Mouse (Mus musculus): ENCODE measurements around the gene Dgke. TPM values are rescaled to one million over a fixed set of nuclear protein-coding genes. Genes with fewer than 3 reads are reported as not detected.
A peak's percentile ranks its signal among the peaks of the same experiment; 100 is the strongest.

Dgke gene
- polyA plus RNA-seq, 1 experiment from 2014 or later, result 5.5 TPM

- no peak for TF ChIP-seq CTCF (IDR thresholded peaks at IDR 0.05; ENCODE audit: low read depth)
- H3K4me2 ChIP-seq, result no peak overlapping the region
- WGBS, result 62% methylated on average over 10 of the region's 10 CpGs
- H3K9me3 ChIP-seq (ENCODE audit: low read depth, low read length), result no peaks in the 10 kb centered on the region
- no peak overlapping the region for H3K4me3 ChIP-seq (ENCODE audit: low read depth, low read length)
- no peaks in the 10 kb centered on the region for H3K27me3 ChIP-seq (ENCODE audit: insufficient read depth, low read length)
- H3K27ac ChIP-seq (ENCODE audit: low read depth), result no peak overlapping the region
- no peak for ATAC-seq (ENCODE audit: insufficient read depth)
- H3K36me3 ChIP-seq (ENCODE audit: insufficient read depth), result no peaks in the 10 kb centered on the region
- peaks cover 6% of the 10 kb centered on the region for H3K4me1 ChIP-seq (ENCODE audit: insufficient read depth)
- DNase-seq, result peak; percentile 21
- H3K9ac ChIP-seq, result no peak overlapping the region
These were observed 38.7 kb downstream of the Dgke start for GRCm38 (mm10) chr11:89027955-89028361.

DNA sequence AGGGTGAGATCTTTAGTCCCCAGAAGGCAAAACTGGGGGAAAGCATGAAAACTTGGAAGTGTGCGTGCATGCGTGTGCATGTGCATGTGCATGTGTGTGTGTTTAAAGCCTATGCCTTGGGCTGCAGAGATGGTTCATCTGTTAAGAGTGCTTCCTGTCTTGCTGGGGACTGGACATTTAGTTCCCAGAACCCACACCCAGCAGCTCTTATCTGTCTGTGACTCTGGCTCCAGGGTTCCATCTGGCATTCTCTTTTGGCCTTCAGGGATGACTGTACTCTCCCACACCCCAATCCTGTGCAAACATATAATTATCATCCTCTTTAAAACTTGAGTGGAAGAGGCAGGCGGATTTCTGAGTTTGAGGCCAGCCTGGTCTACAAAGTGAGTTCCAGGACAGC is 40.5 kb downstream of the Dgke start:
- 94% methylated on average over 3 of the region's 3 CpGs for WGBS
- Histone ChIP-seq H3K27me3 (ENCODE audit: insufficient read depth, low read length) (no peaks in the 10 kb centered on the region), H3K4me2 (no peak overlapping the region), H3K36me3 (ENCODE audit: insufficient read depth) (no peaks in the 10 kb centered on the region), H3K9me3 (ENCODE audit: low read depth, low read length) (no peaks in the 10 kb centered on the region), H3K4me1 (ENCODE audit: insufficient read depth) (peaks cover 6% of the 10 kb centered on the region), H3K4me3 (ENCODE audit: low read depth, low read length) (no peak overlapping the region), H3K9ac (no peak overlapping the region), H3K27ac (ENCODE audit: low read depth) (no peak overlapping the region)
- no peak for DNase-seq
- TF ChIP-seq CTCF (IDR thresholded peaks at IDR 0.05; ENCODE audit: low read depth), result no peak
- ATAC-seq (ENCODE audit: insufficient read depth), result no peak

- Histone ChIP-seq H3K9ac (no peak overlapping the region), H3K27ac (ENCODE audit: low read depth) (no peak overlapping the region), H3K9me3 (ENCODE audit: low read depth, low read length) (no peaks in the 10 kb centered on the region), H3K36me3 (ENCODE audit: insufficient read depth) (no peaks in the 10 kb centered on the region), H3K4me3 (ENCODE audit: low read depth, low read length) (no peak overlapping the region), H3K27me3 (ENCODE audit: insufficient read depth, low read length) (no peaks in the 10 kb centered on the region), H3K4me2 (no peak overlapping the region), H3K4me1 (ENCODE audit: insufficient read depth) (peaks cover 6% of the 10 kb centered on the region)
- DNase-seq (peak; percentile 44), ATAC-seq (ENCODE audit: insufficient read depth) (no peak)
- WGBS, result 61% methylated on average over 3 of the region's 3 CpGs
- TF ChIP-seq CTCF (IDR thresholded peaks at IDR 0.05; ENCODE audit: low read depth), result no peak
These were observed 41.0 kb downstream of the Dgke start for GRCm38 (mm10) chr11:89025603-89026002.

GRCm38 (mm10) chr11:89024181-89024881 is 42.3 kb downstream of the Dgke start:
- peak; percentile 89 for DNase-seq

DNA sequence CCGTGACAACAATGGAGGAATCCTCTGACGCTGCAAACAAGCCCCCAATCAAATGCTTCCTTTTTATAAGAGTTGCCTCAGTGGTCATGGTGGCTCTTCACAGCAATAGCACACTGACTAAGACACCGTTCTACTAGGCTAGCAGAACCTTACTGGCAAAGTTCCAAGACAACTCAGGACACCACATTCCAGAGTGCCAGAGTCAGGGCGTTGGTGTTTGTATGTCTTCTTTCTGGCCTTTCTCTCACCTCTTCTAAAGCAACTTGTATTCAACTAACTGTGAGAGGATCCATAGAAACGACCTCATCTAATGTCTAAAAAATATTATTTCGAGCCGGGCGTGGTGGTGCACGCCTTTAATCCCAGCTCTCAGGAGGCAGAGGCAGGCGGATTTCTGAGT is 43.2 kb downstream of the Dgke start:
- no peak for ATAC-seq (ENCODE audit: insufficient read depth)
- no peak for TF ChIP-seq CTCF (IDR thresholded peaks at IDR 0.05; ENCODE audit: low read depth)
- peaks cover 6% of the 10 kb centered on the region for H3K4me1 ChIP-seq (ENCODE audit: insufficient read depth)

More at GRCm38 (mm10) chr11:89024181-89024881, 42.3 kb downstream of the Dgke start:
- Histone ChIP-seq H3K36me3 (ENCODE audit: insufficient read depth) (no peaks in the 10 kb centered on the region; the same call in 1 of the 2 replicates), H3K9ac (no peak overlapping the region), H3K4me1 (ENCODE audit: insufficient read depth) (peaks cover 6% of the 10 kb centered on the region), H3K27me3 (ENCODE audit: insufficient read depth, low read length) (no peaks in the 10 kb centered on the region), H3K27ac (ENCODE audit: low read depth) (peak overlapping the region; percentile 67), H3K4me2 (peak overlapping the region; percentile 19; the same call in 1 of the 2 replicates), H3K4me3 (ENCODE audit: low read depth, low read length) (no peak overlapping the region), H3K9me3 (ENCODE audit: low read depth, low read length) (no peaks in the 10 kb centered on the region)
- WGBS, result 21% methylated on average over 11 of the region's 11 CpGs
- TF ChIP-seq CTCF (IDR thresholded peaks at IDR 0.05; ENCODE audit: low read depth), result no peak
- peak; percentile 81 for ATAC-seq (ENCODE audit: insufficient read depth)

DNA sequence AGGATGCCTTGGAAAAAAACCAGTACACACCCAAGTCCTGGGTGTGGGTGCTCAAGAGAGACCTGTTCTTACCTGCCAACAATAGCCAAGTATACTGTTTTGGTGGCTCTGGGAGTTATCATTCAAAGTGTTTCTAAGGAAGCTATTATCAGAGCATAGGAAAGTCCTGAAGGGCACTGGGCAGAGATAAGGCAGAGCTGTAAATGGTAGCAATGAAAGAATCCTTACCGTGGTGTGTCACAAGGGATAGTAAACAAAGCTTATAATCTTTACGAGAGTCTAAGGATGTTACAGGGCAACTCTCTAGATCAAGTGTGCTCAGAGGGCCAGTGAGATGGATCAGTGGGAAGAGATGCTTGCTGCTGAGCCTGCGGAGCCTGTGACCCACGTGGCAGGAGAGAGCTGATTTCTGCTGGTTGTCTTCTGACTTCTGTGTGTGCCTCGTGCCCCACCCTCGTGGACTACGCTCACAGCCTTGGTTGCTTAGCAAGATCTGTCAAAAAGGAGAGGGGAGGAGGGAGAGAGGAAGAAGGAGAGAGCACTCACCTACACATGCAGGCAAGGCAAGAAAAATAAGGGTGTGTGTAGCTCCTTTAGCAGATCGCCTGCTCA is 44.4 kb downstream of the Dgke start:
- Histone ChIP-seq H3K4me1 (ENCODE audit: insufficient read depth) (peaks cover 6% of the 10 kb centered on the region), H3K9me3 (ENCODE audit: low read depth, low read length) (no peaks in the 10 kb centered on the region), H3K27ac (ENCODE audit: low read depth) (no peak overlapping the region), H3K4me3 (ENCODE audit: low read depth, low read length) (no peak overlapping the region), H3K9ac (no peak overlapping the region), H3K27me3 (ENCODE audit: insufficient read depth, low read length) (no peaks in the 10 kb centered on the region), H3K36me3 (ENCODE audit: insufficient read depth) (peaks cover 4% of the 10 kb centered on the region; the same call in 1 of the 2 replicates), H3K4me2 (no peak overlapping the region)
- DNase-seq (no peak), ATAC-seq (ENCODE audit: insufficient read depth) (no peak)
- TF ChIP-seq CTCF (IDR thresholded peaks at IDR 0.05; ENCODE audit: low read depth), result no peak
- WGBS, result 45% methylated on average over 8 of the region's 8 CpGs

More for the DNA sequence above, 43.2 kb downstream of the Dgke start:
- H3K27me3 ChIP-seq (ENCODE audit: insufficient read depth, low read length), result no peaks in the 10 kb centered on the region
- WGBS, result 59% methylated on average over 10 of the region's 10 CpGs
- peak; percentile 31 for DNase-seq
- H3K27ac ChIP-seq (ENCODE audit: low read depth), result peak overlapping the region; percentile 67; the same call in 1 of the 2 replicates
- no peak overlapping the region for H3K4me2 ChIP-seq
- no peaks in the 10 kb centered on the region; the same call in 1 of the 2 replicates for H3K36me3 ChIP-seq (ENCODE audit: insufficient read depth)
- H3K9ac ChIP-seq, result no peak overlapping the region
- H3K4me3 ChIP-seq (ENCODE audit: low read depth, low read length), result no peak overlapping the region
- no peaks in the 10 kb centered on the region for H3K9me3 ChIP-seq (ENCODE audit: low read depth, low read length)

DNA sequence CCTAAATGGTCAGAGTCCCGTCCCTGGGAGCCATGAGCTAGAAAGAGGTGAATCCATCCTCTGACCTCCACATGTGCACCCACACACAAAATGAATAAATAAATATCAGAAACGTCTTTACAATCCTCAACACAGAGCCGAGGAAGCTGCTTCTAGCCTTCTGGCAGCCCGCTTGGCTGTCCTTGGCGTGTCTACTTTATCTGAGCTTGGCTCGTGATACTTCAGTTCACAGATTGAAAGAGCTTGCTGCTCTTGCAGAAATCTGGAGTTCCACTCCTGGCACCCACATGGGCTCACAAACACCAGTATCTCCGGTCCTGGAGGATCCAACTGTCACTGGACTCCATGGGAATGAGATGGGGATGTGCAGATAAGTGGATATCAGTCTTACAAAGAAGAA is 45.0 kb downstream of the Dgke start:
- ATAC-seq (ENCODE audit: insufficient read depth) (no peak), DNase-seq (no peak)
- Histone ChIP-seq H3K9ac (no peak overlapping the region), H3K27ac (ENCODE audit: low read depth) (no peak overlapping the region), H3K4me1 (ENCODE audit: insufficient read depth) (peaks cover 6% of the 10 kb centered on the region), H3K9me3 (ENCODE audit: low read depth, low read length) (no peaks in the 10 kb centered on the region), H3K4me2 (no peak overlapping the region), H3K36me3 (ENCODE audit: insufficient read depth) (peaks cover 4% of the 10 kb centered on the region), H3K4me3 (ENCODE audit: low read depth, low read length) (no peak overlapping the region), H3K27me3 (ENCODE audit: insufficient read depth, low read length) (no peaks in the 10 kb centered on the region)
- no peak for TF ChIP-seq CTCF (IDR thresholded peaks at IDR 0.05; ENCODE audit: low read depth)
- WGBS, result 75% methylated on average over 7 of the region's 7 CpGs

Data from lung, embryonic 14.5 days (tissue).